Mouse (Mus musculus) A20 (cell line): ENCODE results near the gene Fads3.
A peak's percentile ranks its signal among the peaks of the same experiment; 100 is the strongest.

Experiments
- DNase-seq: peaks from one replicate; pipeline ENCODE4 v3.0.0-alpha.2; 2011; ENCODE audit warnings: low read depth, low spot score

The Fads3 gene

DNA sequence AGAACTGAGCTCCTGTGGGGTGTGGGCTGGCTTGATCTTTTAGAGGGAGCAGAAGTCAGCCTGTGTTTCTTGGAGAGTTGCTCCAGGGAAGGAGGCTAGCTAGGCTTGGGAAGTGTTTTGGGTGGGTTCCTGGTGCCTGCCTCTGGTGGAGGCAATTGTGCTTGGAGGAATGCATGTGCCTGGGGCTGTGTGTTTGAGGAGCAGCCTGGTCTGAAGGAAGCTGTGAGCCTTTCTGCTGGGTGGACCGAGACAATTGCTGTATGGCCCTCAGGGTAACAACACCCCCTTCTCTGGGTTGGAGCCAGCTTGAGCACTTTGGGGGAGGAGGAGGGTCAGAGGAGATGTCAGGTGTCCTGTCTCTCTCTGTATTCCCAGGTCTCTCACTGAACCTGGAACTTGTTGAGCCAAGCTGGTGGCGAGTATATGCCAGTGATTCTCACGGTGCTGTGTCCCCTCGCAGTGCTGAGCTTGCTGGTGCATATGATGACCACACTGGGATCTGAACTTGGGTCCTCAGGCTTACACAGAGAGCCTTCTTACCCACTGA is 22.1 kb upstream of the Fads3 start:
- no peak for DNase-seq

GRCm38 (mm10) chr19:10021981-10022380 is 19.4 kb upstream of the Fads3 start:
- DNase-seq: no peak

GRCm38 (mm10) chr19:10022414-10023303 is 18.7 kb upstream of the Fads3 start:
- DNase-seq: peak; percentile 17

- DNase-seq: no peak
These were observed 18.0 kb upstream of the Fads3 start for GRCm38 (mm10) chr19:10023304-10023758.

DNA sequence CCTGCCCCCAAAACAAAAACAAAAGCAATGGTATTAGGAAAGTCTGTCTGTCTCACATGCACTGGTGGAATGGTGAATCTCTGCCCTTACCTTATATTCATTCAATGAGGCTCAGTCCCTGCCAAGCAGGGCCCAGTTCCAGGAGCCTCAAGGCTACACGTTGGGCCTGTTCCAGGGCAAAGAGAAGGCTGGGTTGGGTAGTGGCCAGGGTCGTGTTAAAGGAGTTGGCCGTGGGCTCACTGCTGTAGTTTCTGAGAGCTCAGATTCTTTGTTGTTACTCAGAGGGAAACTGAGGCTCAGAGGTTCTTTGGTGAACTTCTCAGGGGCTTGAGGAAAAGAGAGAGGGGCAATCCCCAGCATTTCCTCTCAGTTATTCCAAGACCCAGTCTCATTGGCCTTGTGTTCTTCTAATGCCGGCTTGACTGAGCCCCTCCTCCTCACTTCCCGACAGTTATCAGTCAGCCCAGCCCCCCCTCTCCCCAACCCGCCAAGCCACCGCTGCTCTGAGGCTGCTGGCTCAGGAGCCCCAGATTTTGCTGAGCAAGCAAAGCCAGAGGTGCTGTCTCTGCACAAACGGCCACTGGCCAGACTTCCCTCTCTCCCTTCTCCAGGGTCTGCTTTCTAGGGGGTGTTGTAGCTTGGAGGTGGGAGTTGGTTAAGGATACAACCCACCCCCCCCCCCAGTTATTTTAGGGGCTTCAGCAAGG is 16.0 kb upstream of the Fads3 start:
- DNase-seq: no peak

GRCm38 (mm10) chr19:10029746-10030145 is 11.6 kb upstream of the Fads3 start:
- no peak for DNase-seq

DNA sequence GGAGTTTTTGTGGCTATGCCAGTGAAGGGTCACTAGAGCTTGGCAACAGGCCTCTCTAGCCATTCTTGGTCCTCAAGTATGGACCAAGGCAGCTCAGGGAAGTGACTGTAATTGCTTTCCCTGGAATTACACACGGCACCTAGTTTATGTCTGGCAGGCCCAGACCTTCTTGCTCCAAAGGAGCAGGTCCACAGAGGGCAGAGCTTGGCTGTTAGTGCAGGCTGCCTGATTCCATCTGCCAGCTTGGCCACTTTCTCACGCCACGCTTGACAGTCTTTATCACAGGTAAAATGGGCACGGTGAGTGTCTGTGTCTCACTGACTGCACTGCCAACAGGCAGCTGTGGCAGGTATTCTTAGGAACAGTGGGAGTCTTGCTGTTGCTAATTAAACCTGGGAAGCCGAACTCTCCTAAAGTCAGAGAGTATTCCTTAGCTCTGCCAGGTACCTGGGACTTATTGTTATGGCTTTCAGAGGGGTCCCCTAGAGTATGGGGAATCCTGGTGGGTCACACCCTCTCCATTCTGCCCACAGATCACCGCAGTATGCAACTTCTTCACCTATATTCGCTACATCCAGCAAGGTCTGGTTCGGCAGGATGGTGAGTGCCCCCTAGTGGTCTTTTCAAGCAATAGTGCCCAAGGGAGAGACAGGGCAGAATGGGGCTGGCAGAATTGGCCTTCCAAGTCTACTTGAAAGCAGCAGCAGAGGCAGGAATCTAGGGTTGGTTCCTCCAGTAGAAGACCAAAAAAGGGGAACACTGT is 8.0 kb upstream of the Fads3 start:
- peak; percentile 69 for DNase-seq

DNA sequence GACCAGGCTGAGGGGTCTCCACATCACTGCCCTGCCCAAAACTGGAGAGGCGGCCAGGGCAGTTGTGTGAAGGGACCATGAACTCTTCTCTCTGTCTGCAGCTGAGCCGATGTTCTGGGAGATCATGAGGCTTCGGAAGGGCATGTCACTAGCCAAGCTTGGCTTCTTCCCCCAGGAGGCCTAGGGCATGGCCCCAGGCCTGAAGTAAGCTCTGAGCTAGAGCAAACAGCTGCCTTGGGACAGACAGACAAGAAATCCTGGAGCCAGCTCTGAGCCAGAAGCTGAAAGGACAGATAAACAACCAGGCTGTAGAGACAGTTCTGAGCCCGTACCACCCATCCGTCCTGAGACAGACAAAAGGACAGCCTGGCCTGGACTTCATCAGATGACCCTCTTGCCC is 7.0 kb upstream of the Fads3 start:
- no peak for DNase-seq

DNA sequence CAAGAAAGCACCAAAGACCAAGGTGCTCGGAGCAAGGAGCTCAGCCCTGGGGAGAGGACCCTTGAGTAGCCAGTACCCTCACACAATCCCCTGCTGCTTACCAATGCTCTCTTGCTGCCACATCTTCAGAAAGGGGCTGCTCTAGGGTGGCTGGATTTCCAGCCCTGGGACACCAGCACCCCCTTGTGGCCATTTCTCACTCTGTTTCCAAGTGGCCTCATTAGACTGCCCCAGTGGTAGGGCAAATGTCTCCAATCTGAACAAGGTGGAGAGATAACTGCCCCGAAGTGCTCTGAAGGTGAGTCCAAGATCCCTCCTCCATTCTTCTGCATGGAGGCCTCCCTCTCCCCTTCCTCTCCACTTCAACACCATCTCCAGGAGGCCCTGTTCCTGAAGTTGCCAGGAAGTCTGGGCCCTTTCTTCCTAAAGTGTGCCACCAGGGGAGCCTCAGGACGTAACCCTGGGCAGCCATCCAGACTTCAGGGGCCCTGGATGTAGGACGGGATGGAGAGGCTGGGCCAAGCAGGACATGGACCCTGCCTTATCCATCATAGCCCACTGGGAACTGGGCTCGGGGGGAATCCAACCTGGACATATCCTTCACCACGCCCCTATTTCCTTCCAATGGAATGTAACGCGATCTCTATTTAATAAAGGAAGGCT is 6.5 kb upstream of the Fads3 start:
- peak; percentile 78 for DNase-seq

- no peak for DNase-seq
These were observed 3.8 kb upstream of the Fads3 start for GRCm38 (mm10) chr19:10037534-10037933.

DNA sequence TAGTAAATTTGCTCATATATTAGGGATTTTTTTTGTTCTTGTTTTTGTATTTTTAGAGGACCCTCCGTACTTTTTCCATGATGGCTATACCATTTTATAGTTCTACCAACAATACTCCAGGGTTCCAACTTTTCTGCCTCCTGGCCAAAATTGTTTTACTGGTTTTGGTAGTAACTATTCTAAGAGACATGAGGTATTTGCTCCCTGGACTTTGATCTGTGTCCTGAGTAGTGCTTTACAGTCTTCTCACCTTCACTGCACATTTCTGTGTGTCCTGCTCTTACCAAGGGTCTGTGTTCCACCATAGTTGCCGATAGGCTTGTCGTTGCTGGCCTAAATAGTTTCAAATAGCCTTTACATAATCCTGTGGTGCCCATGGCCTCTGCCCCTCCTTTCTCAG is 3.0 kb upstream of the Fads3 start:
- DNase-seq: no peak

DNA sequence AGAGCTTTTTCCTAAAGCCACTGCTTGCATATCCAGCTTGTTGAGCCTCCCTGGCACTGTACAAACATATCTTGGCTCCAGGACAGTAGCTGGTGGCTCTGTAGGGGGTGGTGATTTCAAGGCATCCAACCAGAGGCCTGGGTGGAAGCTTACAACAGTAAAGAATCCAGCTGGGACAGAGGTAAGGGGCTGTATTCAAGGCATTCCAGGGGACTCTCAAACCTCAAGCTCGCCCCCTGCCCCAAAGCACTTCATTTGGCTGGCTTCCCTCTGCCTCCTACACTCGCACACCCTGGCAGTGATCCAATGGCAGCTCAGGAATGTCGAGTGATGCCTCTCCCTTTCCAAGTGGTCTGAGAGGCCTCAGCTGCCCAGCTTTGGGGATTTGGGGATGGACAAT is 2.5 kb upstream of the Fads3 start:
- no peak for DNase-seq

DNA sequence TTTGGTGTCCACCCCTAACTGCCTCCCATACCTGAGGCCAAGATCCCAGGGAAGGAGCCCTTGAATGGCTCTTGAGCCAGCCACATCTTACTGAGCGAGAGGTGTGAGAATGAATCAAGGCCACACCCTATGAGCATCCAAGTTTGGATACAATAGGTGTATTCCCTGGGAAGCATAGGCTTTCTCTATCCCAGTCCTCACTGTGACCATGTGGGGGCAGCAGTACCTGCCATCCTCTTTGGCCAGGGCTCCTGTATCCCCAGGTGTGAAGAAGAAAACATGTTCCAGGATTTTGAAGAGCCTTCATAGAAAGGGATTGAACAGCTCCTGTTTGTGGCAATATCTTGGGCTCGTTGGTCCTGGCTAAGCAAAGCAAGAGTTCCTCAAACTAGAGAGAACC is 1.8 kb upstream of the Fads3 start:
- DNase-seq: no peak

- DNase-seq: no peak
These were observed 442 bp upstream of the Fads3 start for GRCm38 (mm10) chr19:10040866-10041387.

GRCm38 (mm10) chr19:10042232-10042631 is 863 bp downstream of the Fads3 start:
- no peak for DNase-seq

DNA sequence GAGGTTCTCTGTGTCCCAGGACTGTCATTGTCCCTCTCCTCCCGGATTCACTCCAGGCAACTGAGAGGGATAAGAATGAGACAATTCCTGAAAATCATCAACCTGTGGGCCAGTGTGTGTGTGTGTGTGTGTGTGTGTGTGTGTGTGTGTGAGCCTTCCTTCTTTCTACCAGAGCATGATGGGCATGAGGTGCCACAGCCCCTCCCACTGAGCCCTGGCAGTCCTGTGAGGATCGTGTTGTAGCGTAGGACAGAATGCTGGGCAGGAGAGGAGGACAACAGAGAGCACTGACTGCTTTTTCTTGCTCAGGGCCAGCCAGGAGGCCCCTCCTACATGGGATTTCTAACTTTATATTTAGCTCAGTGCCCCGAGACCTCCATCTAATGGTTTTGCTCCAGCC is 1.4 kb downstream of the Fads3 start:
- DNase-seq: no peak

DNA sequence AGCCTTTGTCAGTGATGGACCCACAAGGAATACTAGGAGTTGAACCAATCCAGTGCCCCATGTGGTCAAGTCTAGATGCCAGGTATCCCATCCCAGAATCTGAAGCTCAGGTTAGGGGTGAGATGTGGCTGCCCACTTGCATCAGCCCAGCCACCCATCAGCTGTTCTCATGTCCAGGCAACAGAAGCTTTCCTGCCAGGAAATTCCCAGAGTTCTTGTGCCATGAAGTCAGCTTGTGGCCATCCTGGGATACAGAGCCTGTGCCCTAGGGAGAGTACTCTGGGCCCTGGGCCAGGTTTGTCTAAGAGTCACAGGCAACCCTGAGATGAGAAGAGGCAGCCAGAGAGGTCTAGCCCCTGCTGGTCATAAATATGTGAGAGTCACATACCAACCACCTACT is 2.3 kb downstream of the Fads3 start:
- no peak for DNase-seq

- no peak for DNase-seq
These were observed 4.3 kb downstream of the Fads3 start for GRCm38 (mm10) chr19:10045707-10046106.

DNA sequence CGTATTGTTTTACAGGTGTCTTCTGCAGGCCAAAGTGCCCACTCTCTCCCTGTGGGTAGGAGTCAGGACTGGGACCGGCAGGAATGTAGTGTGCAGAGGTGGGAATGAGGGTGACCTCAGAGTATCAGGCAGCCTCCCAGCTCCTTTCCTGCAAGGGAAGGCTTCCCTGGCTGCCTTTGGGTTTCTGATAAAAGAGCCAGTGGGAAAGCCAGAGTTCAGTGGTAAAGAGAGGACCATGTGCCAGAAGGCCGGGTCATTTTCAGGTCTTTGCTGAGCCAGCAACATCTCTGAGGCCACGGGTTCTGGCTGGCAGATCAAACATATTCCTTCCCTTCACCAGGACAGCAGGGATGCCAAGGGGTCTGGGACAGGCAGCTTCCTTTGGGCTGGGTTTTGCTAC is 5.0 kb downstream of the Fads3 start:
- no peak for DNase-seq

DNA sequence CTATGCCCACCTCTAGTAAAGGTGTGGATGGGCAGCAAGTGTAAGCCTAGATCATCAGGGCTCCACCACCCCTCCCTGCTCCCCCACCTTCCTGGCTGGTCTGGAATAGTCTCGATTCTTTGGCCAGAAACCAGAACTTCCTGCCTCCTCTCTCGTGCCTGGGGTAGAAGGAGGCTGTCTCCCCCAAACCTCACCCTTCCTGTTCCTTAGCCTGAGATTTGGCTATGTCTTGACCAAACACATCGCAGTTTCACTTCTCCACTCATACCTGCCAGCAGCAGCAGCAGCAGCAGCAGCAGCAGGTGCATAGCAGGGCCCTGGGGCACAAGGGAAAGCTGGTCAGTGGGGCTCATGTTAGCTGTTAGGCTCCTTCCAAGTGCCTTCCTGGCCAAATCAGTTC is 5.6 kb downstream of the Fads3 start:
- peak; percentile 83 for DNase-seq

DNA sequence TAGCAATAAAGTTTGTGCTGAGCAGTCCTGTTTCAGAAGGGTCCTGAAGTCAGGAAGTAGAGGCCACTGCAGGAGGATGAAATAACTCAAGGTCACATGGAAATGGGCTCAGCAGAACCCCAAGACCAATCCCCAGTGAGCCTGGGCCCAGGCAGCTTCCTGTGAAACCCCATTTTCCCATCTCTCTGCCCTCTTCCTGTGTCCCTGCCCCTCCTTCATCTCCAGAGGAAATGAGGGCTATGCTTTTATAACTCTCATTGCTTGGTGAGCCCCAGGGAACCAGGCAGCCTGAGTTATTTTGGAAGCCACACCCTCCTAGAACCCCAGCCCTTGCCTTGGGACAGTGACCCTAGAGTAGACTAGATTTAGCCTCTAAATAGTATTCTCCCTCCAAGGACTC is 8.2 kb downstream of the Fads3 start:
- DNase-seq: no peak
